Mouse (Mus musculus): Measurements from ENCODE around the gene Rplp1.

- peak; percentile 87; the same call in 1 of the 2 replicates for TF ChIP-seq CTCF (IDR thresholded peaks at IDR 0.05; ENCODE audit: borderline replicate concordance, control insufficient read depth, extremely low read depth, insufficient read depth, low read length, poor library complexity)
- peak; percentile 64; the same call in 1 of the 2 replicates for TF ChIP-seq POLR2A (IDR thresholded peaks at IDR 0.05; ENCODE audit: control insufficient read depth, extremely low read depth, insufficient read depth, low read length, poor library complexity)
Measured at GRCm38 (mm10) chr9:61946623-61947401, 32.5 kb upstream of the Rplp1 start, which contains the start of gene Kif23.
